Mouse (Mus musculus): ENCODE results near the gene Gm17428. TPM values are rescaled to one million over a fixed set of nuclear protein-coding genes. Genes with fewer than 3 reads are reported as not detected.
"Not testable (repeated sequence)": the region's sequence is repeated elsewhere in the genome, so short reads cannot be mapped to it uniquely, and the experiment has no call there.

Gm17428 gene
- polyA plus RNA-seq, 1 experiment from 2014 or later = not detected

GRCm38 (mm10) chr14:54954474-54954873 is 22.3 kb upstream of the Gm17428 start:
- no peaks in the 10 kb centered on the region for H3K4me1 ChIP-seq
- peaks cover 3% of the 10 kb centered on the region; the same call in 1 of the 2 replicates for H3K27me3 ChIP-seq
- no peak overlapping the region for H3K4me2 ChIP-seq
- no peak overlapping the region for H3K4me3 ChIP-seq
- no peak overlapping the region for H3K9ac ChIP-seq
- WGBS = 68% methylated on average over 3 of the region's 3 CpGs
- H3K27ac ChIP-seq = no peak overlapping the region
- ATAC-seq (ENCODE audit: borderline replicate concordance, extremely low read depth, low FRiP score, low TSS enrichment) = no peak
- H3K9me3 ChIP-seq = no peaks in the 10 kb centered on the region
- H3K36me3 ChIP-seq = no peaks in the 10 kb centered on the region

DNA sequence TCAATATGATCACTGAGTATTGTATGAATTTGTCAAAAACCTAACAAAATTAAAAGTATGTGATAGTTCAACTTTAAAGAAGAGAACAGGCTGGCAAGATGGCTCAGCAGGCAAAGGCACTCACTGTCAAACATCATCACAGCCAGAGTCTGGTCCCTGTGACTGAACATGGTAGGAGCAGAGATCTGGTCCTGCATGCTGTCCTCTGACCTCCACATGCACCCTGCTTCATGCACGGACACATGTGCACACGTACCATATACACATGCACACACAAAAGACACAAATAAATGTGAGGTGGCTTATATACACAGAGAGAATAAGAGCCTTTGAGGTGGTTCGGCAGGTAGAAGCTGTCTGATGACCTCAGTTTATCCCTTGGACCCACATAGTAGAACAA is 21.3 kb upstream of the Gm17428 start:
- H3K4me2 ChIP-seq = no peak overlapping the region
- no peaks in the 10 kb centered on the region for H3K36me3 ChIP-seq
- H3K4me1 ChIP-seq = no peaks in the 10 kb centered on the region
- H3K9ac ChIP-seq = no peak overlapping the region
- WGBS = 75% methylated on average over 3 of the region's 3 CpGs
- no peak for ATAC-seq (ENCODE audit: borderline replicate concordance, extremely low read depth, low FRiP score, low TSS enrichment)
- peaks cover 3% of the 10 kb centered on the region; the same call in 1 of the 2 replicates for H3K27me3 ChIP-seq
- H3K9me3 ChIP-seq = no peaks in the 10 kb centered on the region
- H3K4me3 ChIP-seq = no peak overlapping the region
- H3K27ac ChIP-seq = no peak overlapping the region

GRCm38 (mm10) chr14:54956533-54956932 is 20.2 kb upstream of the Gm17428 start:
- no peaks in the 10 kb centered on the region for H3K4me1 ChIP-seq
- no peaks in the 10 kb centered on the region for H3K9me3 ChIP-seq
- H3K27me3 ChIP-seq = peaks cover 2% of the 10 kb centered on the region; the same call in 1 of the 2 replicates
- H3K9ac ChIP-seq = no peak overlapping the region
- ATAC-seq (ENCODE audit: borderline replicate concordance, extremely low read depth, low FRiP score, low TSS enrichment) = 0 out of 2 replicates have a peak, but pooled peaks have one; percentile 35
- WGBS = 78% methylated on average over 9 of the region's 9 CpGs
- H3K4me2 ChIP-seq = no peak overlapping the region
- H3K27ac ChIP-seq = no peak overlapping the region
- H3K36me3 ChIP-seq = no peaks in the 10 kb centered on the region
- H3K4me3 ChIP-seq = no peak overlapping the region

GRCm38 (mm10) chr14:54958503-54958902 is 18.2 kb upstream of the Gm17428 start:
- Histone ChIP-seq H3K4me3 (no peak overlapping the region), H3K27ac (no peak overlapping the region), H3K36me3 (no peaks in the 10 kb centered on the region), H3K4me1 (no peaks in the 10 kb centered on the region), H3K9me3 (no peaks in the 10 kb centered on the region), H3K4me2 (no peak overlapping the region), H3K9ac (no peak overlapping the region), H3K27me3 (no peaks in the 10 kb centered on the region)
- WGBS = 76% methylated on average over 4 of the region's 4 CpGs
- ATAC-seq (ENCODE audit: borderline replicate concordance, extremely low read depth, low FRiP score, low TSS enrichment) = no peak

GRCm38 (mm10) chr14:54959197-54959596 is 17.5 kb upstream of the Gm17428 start:
- no peak overlapping the region for H3K9ac ChIP-seq
- WGBS = 80% methylated on average over 3 of the region's 3 CpGs
- no peaks in the 10 kb centered on the region for H3K36me3 ChIP-seq
- no peak for ATAC-seq (ENCODE audit: borderline replicate concordance, extremely low read depth, low FRiP score, low TSS enrichment)
- no peak overlapping the region for H3K4me2 ChIP-seq
- no peaks in the 10 kb centered on the region for H3K4me1 ChIP-seq
- no peak overlapping the region for H3K4me3 ChIP-seq
- no peaks in the 10 kb centered on the region for H3K27me3 ChIP-seq
- no peaks in the 10 kb centered on the region for H3K9me3 ChIP-seq
- H3K27ac ChIP-seq = no peak overlapping the region

DNA sequence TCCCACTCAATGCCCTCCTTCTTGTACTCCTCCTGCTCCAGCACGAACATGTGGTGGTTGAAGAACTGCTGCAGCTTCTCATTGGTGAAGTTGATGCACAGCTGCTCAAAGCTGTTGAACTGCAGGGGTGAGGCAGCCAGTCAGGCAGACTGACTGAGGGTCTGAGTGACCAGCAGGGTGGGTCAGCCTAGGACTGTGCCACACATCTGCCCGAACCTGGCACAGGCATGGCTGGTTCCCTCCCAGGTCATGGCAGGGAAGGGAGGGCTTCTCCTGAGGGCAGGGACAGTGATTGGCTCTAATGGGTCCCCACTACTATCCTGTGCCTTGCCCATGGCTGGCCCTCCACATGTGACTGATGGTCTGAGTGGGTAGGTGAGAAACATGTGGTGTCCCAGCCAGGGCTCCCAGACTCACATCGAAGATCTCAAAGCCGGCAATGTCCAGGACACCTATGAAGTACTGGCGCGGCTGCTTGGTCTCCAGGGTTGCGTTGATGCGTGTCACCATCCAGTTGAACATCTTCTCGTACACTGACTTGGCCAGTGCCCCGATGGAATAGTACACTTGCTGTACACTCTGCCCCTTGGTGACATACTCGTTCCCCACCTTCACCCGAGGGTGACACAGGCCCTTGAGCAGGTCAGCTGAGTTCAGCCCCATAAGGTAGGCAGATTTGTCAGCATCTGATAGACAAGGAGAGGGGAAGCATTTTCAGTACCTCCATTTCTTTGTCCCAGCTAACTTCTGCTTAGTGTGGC is 16.7 kb upstream of the Gm17428 start:
- not testable (repeated sequence) for H3K27me3 ChIP-seq, H3K4me3 ChIP-seq, H3K9ac ChIP-seq, H3K4me2 ChIP-seq, H3K27ac ChIP-seq, H3K36me3 ChIP-seq, H3K4me1 ChIP-seq, H3K9me3 ChIP-seq
- ATAC-seq (ENCODE audit: borderline replicate concordance, extremely low read depth, low FRiP score, low TSS enrichment) = 0 out of 2 replicates have a peak, but pooled peaks have one; percentile 50
- 86% methylated on average over 12 of the region's 12 CpGs for WGBS

DNA sequence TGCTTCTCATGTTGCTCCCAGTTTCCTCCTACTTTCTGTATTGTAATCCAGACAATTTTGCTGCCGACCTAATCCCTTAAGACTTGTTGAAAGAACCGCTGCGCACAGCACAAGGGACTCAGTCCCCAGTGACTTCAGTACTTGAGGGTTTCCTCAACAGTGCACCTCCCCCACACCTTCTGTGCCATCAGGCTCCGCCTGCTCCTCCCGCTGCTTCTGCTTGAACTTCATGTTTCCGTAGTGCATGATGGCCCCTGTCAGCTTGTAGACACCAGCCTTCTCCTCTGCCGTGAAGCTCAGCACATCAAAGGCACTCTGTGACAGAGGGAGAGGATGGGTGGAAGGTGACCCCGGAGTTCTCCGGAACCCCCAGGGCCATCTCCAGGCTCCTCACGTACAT is 16.0 kb upstream of the Gm17428 start:
- no peak overlapping the region for H3K4me3 ChIP-seq
- H3K9ac ChIP-seq = no peak overlapping the region

DNA sequence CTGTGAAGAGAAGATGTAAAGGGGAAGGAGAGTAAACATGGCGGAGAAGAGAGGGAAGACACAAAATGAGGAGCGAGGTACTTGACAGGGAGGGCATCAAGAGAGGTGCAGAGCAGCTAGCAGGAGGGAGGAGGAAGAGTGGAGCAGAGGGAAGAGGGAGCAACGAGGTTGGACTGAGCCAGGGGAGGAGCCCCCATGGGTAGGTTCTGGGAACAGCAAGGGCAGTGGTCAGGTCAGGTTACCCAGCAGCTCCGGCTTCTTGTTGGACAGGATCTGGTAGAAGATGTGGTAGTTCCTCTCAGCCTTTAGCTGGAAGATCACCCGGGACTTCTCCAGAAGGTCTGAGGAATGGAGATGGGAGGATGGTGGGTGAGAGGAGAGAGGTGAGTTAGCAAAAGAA is 15.2 kb upstream of the Gm17428 start:
- ATAC-seq (ENCODE audit: borderline replicate concordance, extremely low read depth, low FRiP score, low TSS enrichment) = no peak
- 74% methylated on average over 5 of the region's 5 CpGs for WGBS
- no peaks in the 10 kb centered on the region for H3K4me1 ChIP-seq
- H3K36me3 ChIP-seq = no peaks in the 10 kb centered on the region
- no peak overlapping the region for H3K27ac ChIP-seq
- no peak overlapping the region for H3K4me2 ChIP-seq
- no peaks in the 10 kb centered on the region for H3K27me3 ChIP-seq
- no peak overlapping the region for H3K4me3 ChIP-seq
- H3K9ac ChIP-seq = no peak overlapping the region
- no peaks in the 10 kb centered on the region for H3K9me3 ChIP-seq

More for the DNA sequence above, 16.0 kb upstream of the Gm17428 start:
- no peak for ATAC-seq (ENCODE audit: borderline replicate concordance, extremely low read depth, low FRiP score, low TSS enrichment)
- WGBS = 50% methylated on average over 10 of the region's 10 CpGs
- Histone ChIP-seq H3K9me3 (no peaks in the 10 kb centered on the region), H3K27me3 (no peaks in the 10 kb centered on the region), H3K4me1 (no peaks in the 10 kb centered on the region), H3K36me3 (no peaks in the 10 kb centered on the region), H3K4me2 (no peak overlapping the region), H3K27ac (no peak overlapping the region)

DNA sequence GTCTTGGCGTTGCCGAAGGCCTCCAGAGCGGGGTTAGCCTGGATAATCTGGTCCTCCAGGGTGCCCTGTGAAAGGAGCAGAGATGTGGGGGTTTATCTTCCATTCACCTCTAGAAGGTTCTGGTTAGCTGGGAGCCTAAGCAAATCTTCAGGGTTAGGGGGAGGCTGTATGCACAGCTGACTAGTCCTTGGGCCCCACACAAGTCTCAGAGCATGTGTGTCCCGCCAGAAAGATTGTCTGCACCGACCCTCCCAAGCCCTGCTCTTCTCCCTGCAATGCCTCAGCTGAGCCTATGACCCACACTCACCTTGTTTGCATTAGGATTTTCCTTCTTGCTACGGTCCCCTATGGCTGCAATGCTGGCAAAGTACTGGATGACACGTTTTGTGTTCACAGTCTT is 14.0 kb upstream of the Gm17428 start:
- Histone ChIP-seq H3K4me2 (no peak overlapping the region), H3K9me3 (no peaks in the 10 kb centered on the region), H3K9ac (no peak overlapping the region), H3K4me1 (no peaks in the 10 kb centered on the region), H3K27me3 (no peaks in the 10 kb centered on the region), H3K36me3 (no peaks in the 10 kb centered on the region), H3K27ac (no peak overlapping the region), H3K4me3 (no peak overlapping the region)
- ATAC-seq (ENCODE audit: borderline replicate concordance, extremely low read depth, low FRiP score, low TSS enrichment) = no peak
- WGBS = 77% methylated on average over 7 of the region's 7 CpGs

- no peak overlapping the region for H3K4me3 ChIP-seq
- no peak overlapping the region for H3K4me2 ChIP-seq
Observed at GRCm38 (mm10) chr14:54963727-54964126, 13.0 kb upstream of the Gm17428 start.

DNA sequence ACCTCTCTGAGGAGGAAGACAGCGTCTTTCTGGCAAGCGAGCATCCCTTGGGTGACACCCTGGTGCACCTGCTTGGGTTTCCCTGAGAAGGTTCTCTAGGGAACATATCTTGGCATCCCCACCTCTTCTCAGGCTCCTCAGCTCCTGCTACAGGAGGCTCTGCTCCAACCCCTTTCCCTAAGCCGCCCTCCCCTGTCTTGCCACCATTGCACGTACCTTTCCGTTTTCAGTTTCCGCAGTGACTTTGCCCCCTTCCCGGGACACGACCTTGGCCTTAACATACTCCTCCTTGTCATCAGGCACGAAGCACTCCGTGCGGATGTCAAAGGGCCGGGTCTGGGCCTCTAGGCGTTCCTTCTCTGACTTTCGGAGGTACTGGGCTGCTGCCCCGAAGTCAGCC is 11.7 kb upstream of the Gm17428 start:
- no peak overlapping the region for H3K4me3 ChIP-seq
- H3K9me3 ChIP-seq = no peaks in the 10 kb centered on the region
- WGBS = 67% methylated on average over 15 of the region's 15 CpGs
- H3K27me3 ChIP-seq = no peaks in the 10 kb centered on the region
- no peak overlapping the region for H3K4me2 ChIP-seq
- H3K9ac ChIP-seq = no peak overlapping the region
- H3K36me3 ChIP-seq = no peaks in the 10 kb centered on the region
- H3K27ac ChIP-seq = no peak overlapping the region
- ATAC-seq (ENCODE audit: borderline replicate concordance, extremely low read depth, low FRiP score, low TSS enrichment) = no peak
- no peaks in the 10 kb centered on the region for H3K4me1 ChIP-seq

More at GRCm38 (mm10) chr14:54963727-54964126, 13.0 kb upstream of the Gm17428 start:
- ATAC-seq (ENCODE audit: borderline replicate concordance, extremely low read depth, low FRiP score, low TSS enrichment) = no peak
- no peak overlapping the region for H3K9ac ChIP-seq
- H3K27me3 ChIP-seq = no peaks in the 10 kb centered on the region
- no peaks in the 10 kb centered on the region for H3K36me3 ChIP-seq
- no peaks in the 10 kb centered on the region for H3K4me1 ChIP-seq
- no peaks in the 10 kb centered on the region for H3K9me3 ChIP-seq
- H3K27ac ChIP-seq = no peak overlapping the region
- 86% methylated on average over 11 of the region's 11 CpGs for WGBS

DNA sequence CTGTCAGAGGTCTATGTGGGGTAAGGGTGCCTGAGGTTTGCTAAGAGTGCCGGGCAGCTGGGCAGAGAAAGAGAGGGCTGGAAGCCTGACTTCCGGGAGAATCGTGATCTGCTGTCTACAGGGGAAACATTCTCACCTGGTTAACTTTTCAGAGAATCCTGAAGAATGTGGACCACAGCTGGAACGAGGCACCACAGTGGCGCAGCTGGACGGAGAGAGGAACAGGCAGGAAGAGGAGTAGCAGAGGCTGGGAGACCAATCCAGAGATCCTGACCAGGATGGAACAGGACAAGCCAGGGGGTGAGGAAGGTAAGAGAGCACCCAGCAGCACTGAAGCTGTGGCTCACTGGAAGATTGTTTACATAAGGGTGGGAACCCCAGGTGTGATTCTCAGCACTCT is 11.1 kb upstream of the Gm17428 start:
- H3K9ac ChIP-seq = no peak overlapping the region
- no peak overlapping the region for H3K4me3 ChIP-seq

More for the DNA sequence above, 11.1 kb upstream of the Gm17428 start:
- H3K27ac ChIP-seq = no peak overlapping the region
- no peaks in the 10 kb centered on the region for H3K36me3 ChIP-seq
- ATAC-seq (ENCODE audit: borderline replicate concordance, extremely low read depth, low FRiP score, low TSS enrichment) = no peak
- H3K4me1 ChIP-seq = no peaks in the 10 kb centered on the region
- WGBS = 40% methylated on average over 6 of the region's 6 CpGs
- no peaks in the 10 kb centered on the region for H3K27me3 ChIP-seq
- H3K4me2 ChIP-seq = no peak overlapping the region
- H3K9me3 ChIP-seq = no peaks in the 10 kb centered on the region
